Mouse (Mus musculus): ENCODE data around the gene Otud7b. TPM values are rescaled to one million over a fixed set of nuclear protein-coding genes. Genes with fewer than 3 reads are reported as not detected.
A peak's percentile ranks its signal among the peaks of the same experiment; 100 is the strongest.

The Otud7b gene
- polyA plus RNA-seq, 1 experiment from 2014 or later: 7.7 TPM

- H3K4me1 ChIP-seq (ENCODE audit: control insufficient read depth, low read depth, low read length): no peaks in the 10 kb centered on the region
- no peaks in the 10 kb centered on the region for H3K9me3 ChIP-seq (replicated peaks; ENCODE audit: control insufficient read depth, low read length)
- no peak overlapping the region for H3K9ac ChIP-seq (ENCODE audit: low read depth, low read length)
- no peaks in the 10 kb centered on the region for H3K36me3 ChIP-seq (ENCODE audit: control insufficient read depth, insufficient read depth)
- no peak overlapping the region for H3K4me2 ChIP-seq (ENCODE audit: low read depth, low read length)
- no peak for ATAC-seq (ENCODE audit: low read depth)
- WGBS (ENCODE audit: insufficient replicate concordance): 61% methylated on average over 3 of the region's 3 CpGs
- no peaks in the 10 kb centered on the region for H3K27me3 ChIP-seq (ENCODE audit: control insufficient read depth, insufficient read depth, low read depth, low read length)
- no peak overlapping the region for H3K4me3 ChIP-seq (ENCODE audit: low read depth, low read length)
- no peak overlapping the region for H3K27ac ChIP-seq (ENCODE audit: low read length)
Measured at GRCm38 (mm10) chr3:96113251-96113650, 8.9 kb downstream of the Otud7b start.

- H3K4me1 ChIP-seq (ENCODE audit: control insufficient read depth, low read depth, low read length): no peaks in the 10 kb centered on the region
- H3K9ac ChIP-seq (ENCODE audit: low read depth, low read length): no peak overlapping the region
- no peak for ATAC-seq (ENCODE audit: low read depth)
- H3K27ac ChIP-seq (ENCODE audit: low read length): no peak overlapping the region
- 28% methylated on average over 2 of the region's 2 CpGs for WGBS (ENCODE audit: insufficient replicate concordance)
- H3K4me2 ChIP-seq (ENCODE audit: low read depth, low read length): no peak overlapping the region
- H3K4me3 ChIP-seq (ENCODE audit: low read depth, low read length): no peak overlapping the region
- H3K27me3 ChIP-seq (ENCODE audit: control insufficient read depth, insufficient read depth, low read depth, low read length): no peaks in the 10 kb centered on the region
- H3K9me3 ChIP-seq (replicated peaks; ENCODE audit: control insufficient read depth, low read length): no peaks in the 10 kb centered on the region
- no peaks in the 10 kb centered on the region for H3K36me3 ChIP-seq (ENCODE audit: control insufficient read depth, insufficient read depth)
Measured at GRCm38 (mm10) chr3:96118142-96118541, 13.8 kb downstream of the Otud7b start.

GRCm38 (mm10) chr3:96118702-96119101 is 14.4 kb downstream of the Otud7b start:
- no peak overlapping the region for H3K4me3 ChIP-seq (ENCODE audit: low read depth, low read length)
- no peaks in the 10 kb centered on the region for H3K9me3 ChIP-seq (replicated peaks; ENCODE audit: control insufficient read depth, low read length)
- no peaks in the 10 kb centered on the region for H3K27me3 ChIP-seq (ENCODE audit: control insufficient read depth, insufficient read depth, low read depth, low read length)
- no peak overlapping the region for H3K4me2 ChIP-seq (ENCODE audit: low read depth, low read length)
- ATAC-seq (ENCODE audit: low read depth): no peak
- H3K36me3 ChIP-seq (ENCODE audit: control insufficient read depth, insufficient read depth): no peaks in the 10 kb centered on the region
- no peak overlapping the region for H3K9ac ChIP-seq (ENCODE audit: low read depth, low read length)
- 30% methylated on average over 2 of the region's 2 CpGs for WGBS (ENCODE audit: insufficient replicate concordance)
- H3K4me1 ChIP-seq (ENCODE audit: control insufficient read depth, low read depth, low read length): no peaks in the 10 kb centered on the region
- no peak overlapping the region for H3K27ac ChIP-seq (ENCODE audit: low read length)

GRCm38 (mm10) chr3:96124235-96124634 is 19.9 kb downstream of the Otud7b start:
- Histone ChIP-seq H3K27ac (ENCODE audit: low read length) (no peak overlapping the region), H3K4me1 (ENCODE audit: control insufficient read depth, low read depth, low read length) (no peaks in the 10 kb centered on the region), H3K9ac (ENCODE audit: low read depth, low read length) (no peak overlapping the region), H3K27me3 (ENCODE audit: control insufficient read depth, insufficient read depth, low read depth, low read length) (no peaks in the 10 kb centered on the region), H3K4me3 (ENCODE audit: low read depth, low read length) (no peak overlapping the region), H3K36me3 (ENCODE audit: control insufficient read depth, insufficient read depth) (no peaks in the 10 kb centered on the region), H3K4me2 (ENCODE audit: low read depth, low read length) (no peak overlapping the region), H3K9me3 (replicated peaks; ENCODE audit: control insufficient read depth, low read length) (no peaks in the 10 kb centered on the region)
- no peak for ATAC-seq (ENCODE audit: low read depth)
- 56% methylated on average over 5 of the region's 5 CpGs for WGBS (ENCODE audit: insufficient replicate concordance)

GRCm38 (mm10) chr3:96128128-96128527 is 23.8 kb downstream of the Otud7b start:
- no peaks in the 10 kb centered on the region; the same call in none of the 2 replicates for H3K4me1 ChIP-seq (ENCODE audit: control insufficient read depth, low read depth, low read length)

GRCm38 (mm10) chr3:96132478-96132877 is 28.2 kb downstream of the Otud7b start:
- no peak for ATAC-seq (ENCODE audit: low read depth)
- Histone ChIP-seq H3K9ac (ENCODE audit: low read depth, low read length) (no peak overlapping the region), H3K9me3 (replicated peaks; ENCODE audit: control insufficient read depth, low read length) (no peaks in the 10 kb centered on the region), H3K27me3 (ENCODE audit: control insufficient read depth, insufficient read depth, low read depth, low read length) (no peaks in the 10 kb centered on the region), H3K27ac (ENCODE audit: low read length) (no peak overlapping the region), H3K4me1 (ENCODE audit: control insufficient read depth, low read depth, low read length) (peaks cover 3% of the 10 kb centered on the region), H3K4me2 (ENCODE audit: low read depth, low read length) (no peak overlapping the region), H3K4me3 (ENCODE audit: low read depth, low read length) (no peak overlapping the region), H3K36me3 (ENCODE audit: control insufficient read depth, insufficient read depth) (no peaks in the 10 kb centered on the region; the same call in 1 of the 2 replicates)
- WGBS (ENCODE audit: insufficient replicate concordance): 72% methylated on average over 3 of the region's 3 CpGs

More at GRCm38 (mm10) chr3:96128128-96128527, 23.8 kb downstream of the Otud7b start:
- Histone ChIP-seq H3K27me3 (ENCODE audit: control insufficient read depth, insufficient read depth, low read depth, low read length) (no peaks in the 10 kb centered on the region), H3K4me3 (ENCODE audit: low read depth, low read length) (no peak overlapping the region), H3K9ac (ENCODE audit: low read depth, low read length) (no peak overlapping the region), H3K27ac (ENCODE audit: low read length) (no peak overlapping the region), H3K9me3 (replicated peaks; ENCODE audit: control insufficient read depth, low read length) (no peaks in the 10 kb centered on the region), H3K36me3 (ENCODE audit: control insufficient read depth, insufficient read depth) (no peaks in the 10 kb centered on the region; the same call in 1 of the 2 replicates), H3K4me2 (ENCODE audit: low read depth, low read length) (no peak overlapping the region)
- no peak for ATAC-seq (ENCODE audit: low read depth)

- Histone ChIP-seq H3K9me3 (replicated peaks; ENCODE audit: control insufficient read depth, low read length) (no peaks in the 10 kb centered on the region), H3K27ac (ENCODE audit: low read length) (peak overlapping the region; percentile 33), H3K9ac (ENCODE audit: low read depth, low read length) (no peak overlapping the region), H3K4me1 (ENCODE audit: control insufficient read depth, low read depth, low read length) (peaks cover 3% of the 10 kb centered on the region), H3K4me3 (ENCODE audit: low read depth, low read length) (no peak overlapping the region), H3K36me3 (ENCODE audit: control insufficient read depth, insufficient read depth) (no peaks in the 10 kb centered on the region; the same call in 1 of the 2 replicates), H3K27me3 (ENCODE audit: control insufficient read depth, insufficient read depth, low read depth, low read length) (no peaks in the 10 kb centered on the region), H3K4me2 (ENCODE audit: low read depth, low read length) (no peak overlapping the region)
- 67% methylated on average over 11 of the region's 11 CpGs for WGBS (ENCODE audit: insufficient replicate concordance)
- no peak for ATAC-seq (ENCODE audit: low read depth)
Measured at GRCm38 (mm10) chr3:96133327-96133905, 29.1 kb downstream of the Otud7b start.

- Histone ChIP-seq H3K4me1 (ENCODE audit: control insufficient read depth, low read depth, low read length) (peaks cover 3% of the 10 kb centered on the region), H3K4me2 (ENCODE audit: low read depth, low read length) (no peak overlapping the region), H3K4me3 (ENCODE audit: low read depth, low read length) (no peak overlapping the region), H3K9me3 (replicated peaks; ENCODE audit: control insufficient read depth, low read length) (no peaks in the 10 kb centered on the region), H3K27me3 (ENCODE audit: control insufficient read depth, insufficient read depth, low read depth, low read length) (no peaks in the 10 kb centered on the region), H3K27ac (ENCODE audit: low read length) (no peak overlapping the region), H3K36me3 (ENCODE audit: control insufficient read depth, insufficient read depth) (no peaks in the 10 kb centered on the region; the same call in 1 of the 2 replicates), H3K9ac (ENCODE audit: low read depth, low read length) (no peak overlapping the region)
- 71% methylated on average over 3 of the region's 3 CpGs for WGBS (ENCODE audit: insufficient replicate concordance)
- ATAC-seq (ENCODE audit: low read depth): no peak
Measured at GRCm38 (mm10) chr3:96135011-96135410, 30.7 kb downstream of the Otud7b start.

GRCm38 (mm10) chr3:96147950-96148349 is 43.6 kb downstream of the Otud7b start:
- H3K9ac ChIP-seq (ENCODE audit: low read depth, low read length): no peak overlapping the region
- peaks cover 11% of the 10 kb centered on the region for H3K36me3 ChIP-seq (ENCODE audit: control insufficient read depth, insufficient read depth)

More at GRCm38 (mm10) chr3:96147950-96148349, 43.6 kb downstream of the Otud7b start:
- Histone ChIP-seq H3K27me3 (ENCODE audit: control insufficient read depth, insufficient read depth, low read depth, low read length) (no peaks in the 10 kb centered on the region), H3K4me1 (ENCODE audit: control insufficient read depth, low read depth, low read length) (no peaks in the 10 kb centered on the region), H3K4me2 (ENCODE audit: low read depth, low read length) (no peak overlapping the region), H3K4me3 (ENCODE audit: low read depth, low read length) (no peak overlapping the region), H3K9me3 (replicated peaks; ENCODE audit: control insufficient read depth, low read length) (no peaks in the 10 kb centered on the region), H3K27ac (ENCODE audit: low read length) (no peak overlapping the region)
- whole genome bisulfite sequencing (ENCODE audit: insufficient replicate concordance): 6% methylated on average over 5 of the region's 5 CpGs
- ATAC-seq (ENCODE audit: low read depth): 0 out of 2 replicates have a peak, but pooled peaks have one; percentile 24
